Mouse (Mus musculus) liver, embryonic 16.5 days (tissue): ENCODE measurements at regions not wholly inside any gene's neighbourhood (a gene's known extent, or its start where the extent isn't known, plus 50 kb on each side); places are given as distances from the start of the nearest gene placed in this dataset.

ENCODE experiments used
- ATAC-seq: fragments of 200-750 bp; cut with Nextera tagmentation; 2 replicates; pipeline ENCODE4 v1.8.0; 2017; ENCODE audit warnings: low read depth, mild to moderate bottlenecking, moderate number of reproducible peaks, moderate library complexity
- H3K27ac ChIP-seq: fragments of 300-500 bp; sonication (generic); 2 replicates; pipeline ENCODE4 v1.5.1; 2014; ENCODE audit warnings: mild to moderate bottlenecking, low read length
- H3K27me3 ChIP-seq: fragments of 300-500 bp; sonication (generic); 2 replicates; pipeline ENCODE4 v1.6.1; 2014; ENCODE audit warnings: low read depth, low read length, mixed read lengths; ENCODE audit not compliant: control insufficient read depth, insufficient read depth
- H3K36me3 ChIP-seq: fragments of 300-500 bp; sonication (generic); 2 replicates; pipeline ENCODE4 v1.6.1; 2014; ENCODE audit warnings: mild to moderate bottlenecking; ENCODE audit not compliant: control insufficient read depth, insufficient read depth
- H3K4me1 ChIP-seq: fragments of 300-500 bp; sonication (generic); 2 replicates; pipeline ENCODE4 v1.6.1; 2014; ENCODE audit warnings: low read depth, low read length, mixed read lengths; ENCODE audit not compliant: control insufficient read depth
- H3K4me2 ChIP-seq: fragments of 300-500 bp; sonication (generic); 2 replicates; pipeline ENCODE4 v1.6.1; 2014; ENCODE audit warnings: low read depth, low read length, mixed read lengths
- H3K4me3 ChIP-seq: fragments of 300-500 bp; sonication (generic); 2 replicates; pipeline ENCODE4 v1.5.1; 2014; ENCODE audit warnings: low read depth, mild to moderate bottlenecking, low read length
- H3K9ac ChIP-seq: fragments of 300-500 bp; sonication (generic); 2 replicates; pipeline ENCODE4 v1.6.1; 2014; ENCODE audit warnings: low read depth, low read length
- H3K9me3 ChIP-seq: fragments of 300-500 bp; sonication (generic); replicated peaks from 2 replicates; pipeline ENCODE4 v1.6.1; 2016; ENCODE audit warnings: low read length; ENCODE audit not compliant: control insufficient read depth
- WGBS: fragments of 180-500 bp; shearing (Covaris S2); extraction: QIAGEN DNeasy Blood & Tissue Kit; methylation state at CpG from one replicate; pipeline ENCODE4 v1.1.7; 2014; ENCODE audit not compliant: insufficient replicate concordance; 5-methylcytosine and 5-hydroxymethylcytosine counted together

DNA sequence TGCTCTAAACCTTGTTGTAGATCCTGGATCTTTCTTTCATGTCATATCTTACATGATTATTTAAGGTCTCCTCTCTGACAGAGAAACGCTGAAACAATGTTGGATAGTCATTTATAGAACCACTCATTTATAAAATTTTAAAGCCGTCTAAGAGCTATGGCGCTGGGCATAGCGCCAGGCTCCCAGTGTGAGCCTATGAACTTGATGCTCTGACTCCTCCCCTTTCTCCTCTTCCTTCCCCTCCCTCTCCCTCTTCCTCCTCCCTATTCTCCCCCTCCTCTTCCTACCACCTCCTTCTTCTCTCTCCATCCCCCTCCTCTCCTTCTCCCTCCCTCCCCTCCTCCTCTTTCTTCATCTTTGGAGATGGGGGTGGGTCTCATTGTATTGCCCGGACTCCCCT lies 52.9 kb upstream of the Rnft1 start:
- no peaks in the 10 kb centered on the region for H3K36me3 ChIP-seq
- ATAC-seq, result no peak

GRCm38 (mm10) chr11:86434106-86434505 lies 50.4 kb upstream of the Rnft1 start:
- Histone ChIP-seq H3K9me3 (no peaks in the 10 kb centered on the region), H3K36me3 (no peaks in the 10 kb centered on the region), H3K27me3 (no peaks in the 10 kb centered on the region), H3K4me1 (no peaks in the 10 kb centered on the region), H3K27ac (no peak overlapping the region), H3K4me3 (no peak overlapping the region), H3K4me2 (no peak overlapping the region), H3K9ac (no peak overlapping the region)
- ATAC-seq, result no peak
- 75% methylated on average over 8 of the region's 8 CpGs for WGBS

More for the DNA sequence above, 52.9 kb upstream of the Rnft1 start:
- Histone ChIP-seq H3K27ac (no peak overlapping the region), H3K27me3 (no peaks in the 10 kb centered on the region), H3K9ac (no peak overlapping the region), H3K4me3 (no peak overlapping the region), H3K9me3 (no peaks in the 10 kb centered on the region), H3K4me2 (no peak overlapping the region), H3K4me1 (no peaks in the 10 kb centered on the region)
- WGBS, result 80% methylated on average over 5 of the region's 5 CpGs
